Mouse (Mus musculus): ENCODE data around the gene Hpse2.

The Hpse2 gene

DNA sequence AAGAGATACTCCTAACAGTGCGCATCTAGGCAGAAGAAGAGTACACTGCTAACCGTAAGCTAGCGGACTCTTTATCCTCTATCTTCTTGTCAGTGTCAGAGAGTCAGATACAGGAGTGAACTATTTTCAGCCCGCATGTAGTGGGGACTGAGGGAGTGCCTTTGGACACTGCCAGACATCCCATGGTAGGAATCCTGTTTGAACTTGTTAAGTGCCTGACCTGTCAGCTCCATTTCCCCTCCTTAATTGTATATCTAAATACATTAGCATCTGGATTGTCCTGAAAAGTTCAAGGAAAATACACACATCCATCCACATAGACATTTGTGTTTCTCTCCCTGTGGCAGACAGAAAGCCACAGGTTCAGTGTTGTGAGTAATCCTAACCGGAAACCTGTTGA lies 531.1 kb downstream of the Hpse2 start:
- in situ Hi-C loops (cut with MboI, MseI) = no loop called here

- in situ Hi-C loops (cut with MboI, MseI) = no loop called here
Observed at GRCm38 (mm10) chr19:42855649-42856048, 532.5 kb downstream of the Hpse2 start.

GRCm38 (mm10) chr19:42850444-42850843 lies 537.7 kb downstream of the Hpse2 start:
- in situ Hi-C loops (cut with MboI, MseI) = no loop called here

GRCm38 (mm10) chr19:42839621-42840294 lies 548.4 kb downstream of the Hpse2 start:
- in situ Hi-C loops (cut with MboI, MseI) = loop anchor here (5.0 to 25.0 kb wide), 2 partner anchors 98 to 1973 kb away; no protein-coding TSS in a partner anchor

DNA sequence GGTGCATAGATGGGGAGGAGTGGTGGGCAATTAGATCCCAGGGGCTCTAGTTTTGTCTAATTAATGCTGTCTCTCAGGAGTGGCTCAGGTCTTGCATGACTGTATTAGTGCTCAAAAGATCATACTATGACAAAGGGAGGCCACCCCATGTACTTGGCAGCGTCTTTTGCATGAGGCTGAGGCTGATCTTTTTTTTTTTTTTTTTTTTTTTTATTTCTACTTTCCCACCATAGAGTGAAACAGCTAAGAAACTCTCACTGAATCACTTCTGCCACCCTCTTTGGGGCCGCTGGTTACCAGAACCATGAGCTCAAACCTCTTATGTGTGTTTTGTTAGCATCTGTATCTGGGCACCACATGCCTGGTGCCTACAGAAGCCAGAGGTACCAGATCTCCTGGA lies 549.0 kb downstream of the Hpse2 start:
- in situ Hi-C loops (cut with MboI, MseI) = loop anchor here (5.0 to 25.0 kb wide), 2 partner anchors 98 to 1973 kb away; no protein-coding TSS in a partner anchor

DNA sequence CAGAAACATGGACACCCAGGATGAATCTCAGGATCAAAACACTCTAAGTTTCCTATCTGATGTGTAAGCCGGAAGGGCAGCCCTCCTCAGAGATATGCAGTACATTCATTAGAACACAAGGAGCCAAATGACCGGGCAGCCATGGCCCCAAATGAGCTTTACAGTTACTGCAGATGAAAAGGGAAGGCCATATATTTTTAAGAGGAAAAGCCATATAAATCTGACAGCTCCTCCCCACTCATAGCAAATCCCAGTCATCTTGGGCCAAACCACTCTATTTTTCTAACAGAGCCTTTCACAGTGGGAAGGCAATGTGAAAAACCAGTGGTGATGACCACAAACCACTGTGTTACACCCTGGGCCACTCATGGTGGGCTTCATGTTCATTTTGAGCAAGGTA lies 549.9 kb downstream of the Hpse2 start:
- in situ Hi-C loops (cut with MboI, MseI) = loop anchor here (5.0 to 25.0 kb wide), 2 partner anchors 99 to 1974 kb away; no protein-coding TSS in a partner anchor

GRCm38 (mm10) chr19:42837591-42837990 lies 550.6 kb downstream of the Hpse2 start:
- in situ Hi-C loops (cut with MboI, MseI) = loop anchor here (5.0 to 25.0 kb wide), 2 partner anchors 100 to 1975 kb away; no protein-coding TSS in a partner anchor

- in situ Hi-C loops (cut with MboI, MseI) = loop anchor here (25.0 kb wide), 1 partner anchor 1979 kb away; no protein-coding TSS in a partner anchor
Observed at GRCm38 (mm10) chr19:42833126-42833525, 555.0 kb downstream of the Hpse2 start.

DNA sequence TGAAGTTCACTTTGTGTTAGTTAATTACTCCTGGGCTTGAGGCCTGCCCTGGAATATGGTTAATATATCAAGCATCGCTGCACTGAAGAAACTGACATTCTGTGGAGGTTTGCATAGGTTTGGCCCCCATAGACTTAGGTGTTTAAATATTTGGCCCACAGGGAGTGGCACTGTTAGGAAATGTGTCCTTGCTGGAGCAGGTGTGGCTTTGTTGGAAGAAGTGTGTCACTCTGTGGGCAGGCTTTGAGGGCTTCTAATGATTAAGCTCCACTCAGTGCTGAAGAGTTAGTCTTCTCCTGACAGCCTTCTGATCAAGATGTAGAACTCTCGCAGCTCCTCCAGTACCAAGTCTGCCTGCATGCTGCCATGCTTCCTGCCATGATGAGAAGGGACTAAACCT lies 555.9 kb downstream of the Hpse2 start:
- in situ Hi-C loops (cut with MboI, MseI) = loop anchor here (25.0 kb wide), 1 partner anchor 1980 kb away; no protein-coding TSS in a partner anchor

DNA sequence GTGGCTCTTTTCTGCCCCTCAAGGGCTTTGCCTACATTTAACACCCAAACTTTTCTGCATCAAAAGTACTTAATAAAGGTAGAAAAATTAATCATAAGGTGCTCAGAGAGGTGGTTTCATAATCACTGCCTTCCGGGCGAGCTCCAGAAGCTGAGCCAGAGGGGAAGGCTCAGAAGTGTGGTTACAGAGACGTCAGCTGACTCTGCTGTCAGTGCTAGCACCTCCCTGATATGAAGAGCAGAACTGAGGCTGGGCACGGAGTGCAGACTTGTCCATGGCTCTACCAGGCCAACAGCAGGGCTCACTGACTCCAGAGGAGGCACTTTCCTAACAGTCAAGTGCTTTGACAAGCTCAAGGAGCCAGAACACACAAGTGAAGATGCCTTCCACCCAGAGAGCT lies 559.0 kb downstream of the Hpse2 start:
- in situ Hi-C loops (cut with MboI, MseI) = loop anchor here (25.0 kb wide), 1 partner anchor 1983 kb away; no protein-coding TSS in a partner anchor

- in situ Hi-C loops (cut with MboI, MseI) = loop anchor here (25.0 kb wide), 1 partner anchor 1984 kb away; no protein-coding TSS in a partner anchor
Observed at GRCm38 (mm10) chr19:42827843-42828242, 560.3 kb downstream of the Hpse2 start.

GRCm38 (mm10) chr19:42820109-42820508 lies 568.0 kb downstream of the Hpse2 start:
- in situ Hi-C loops (cut with MboI, MseI) = no loop called here

GRCm38 (mm10) chr19:42817761-42818160 lies 570.4 kb downstream of the Hpse2 start:
- in situ Hi-C loops (cut with MboI, MseI) = no loop called here

DNA sequence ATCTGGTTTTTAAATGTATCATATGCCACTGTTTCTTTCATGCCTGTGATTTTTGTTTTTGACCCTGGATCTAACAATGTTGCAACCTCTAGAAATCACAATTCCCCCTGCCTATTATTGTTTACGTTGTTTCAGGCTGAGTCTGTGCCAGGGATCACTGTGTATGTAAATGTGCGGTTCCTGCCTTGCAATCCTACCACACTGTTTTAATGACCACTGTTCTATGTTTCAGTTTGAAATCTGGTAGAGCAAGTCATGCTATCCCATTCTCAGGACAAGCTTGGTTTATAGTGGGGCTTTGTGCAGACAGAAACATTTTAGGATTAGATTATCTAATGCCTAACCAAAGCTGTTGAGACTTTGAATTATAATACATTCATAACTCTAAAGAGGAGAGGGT lies 571.9 kb downstream of the Hpse2 start:
- in situ Hi-C loops (cut with MboI, MseI) = no loop called here

DNA sequence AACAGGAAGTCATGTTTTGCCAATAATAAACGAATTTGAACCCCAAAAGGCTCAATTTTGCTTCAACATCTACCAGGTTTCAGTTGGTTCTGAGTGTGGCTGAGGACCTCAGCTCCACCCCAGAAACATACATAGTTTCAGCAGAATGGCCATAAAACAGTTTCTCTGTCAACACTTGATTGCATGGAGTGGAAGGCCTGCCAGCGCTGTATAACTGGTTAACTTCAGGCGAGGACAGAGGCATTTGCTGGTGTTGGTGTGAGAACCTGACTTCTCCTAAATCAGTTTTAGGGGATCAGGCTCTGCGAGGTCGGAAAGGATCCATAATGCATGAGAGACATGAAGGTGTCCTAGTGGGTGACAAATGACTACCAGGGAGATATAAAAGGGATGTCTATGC lies 578.0 kb downstream of the Hpse2 start:
- in situ Hi-C loops (cut with MboI, MseI) = no loop called here

- in situ Hi-C loops (cut with MboI, MseI) = loop anchor here (10.0 kb wide), 1 partner anchor 505 kb away; no protein-coding TSS in a partner anchor
Observed at GRCm38 (mm10) chr19:42809491-42809890, 578.7 kb downstream of the Hpse2 start.

GRCm38 (mm10) chr19:42797866-42798265 lies 590.3 kb downstream of the Hpse2 start:
- in situ Hi-C loops (cut with MboI, MseI) = no loop called here

GRCm38 (mm10) chr19:42795801-42796200 lies 592.4 kb downstream of the Hpse2 start:
- in situ Hi-C loops (cut with MboI, MseI) = no loop called here

DNA sequence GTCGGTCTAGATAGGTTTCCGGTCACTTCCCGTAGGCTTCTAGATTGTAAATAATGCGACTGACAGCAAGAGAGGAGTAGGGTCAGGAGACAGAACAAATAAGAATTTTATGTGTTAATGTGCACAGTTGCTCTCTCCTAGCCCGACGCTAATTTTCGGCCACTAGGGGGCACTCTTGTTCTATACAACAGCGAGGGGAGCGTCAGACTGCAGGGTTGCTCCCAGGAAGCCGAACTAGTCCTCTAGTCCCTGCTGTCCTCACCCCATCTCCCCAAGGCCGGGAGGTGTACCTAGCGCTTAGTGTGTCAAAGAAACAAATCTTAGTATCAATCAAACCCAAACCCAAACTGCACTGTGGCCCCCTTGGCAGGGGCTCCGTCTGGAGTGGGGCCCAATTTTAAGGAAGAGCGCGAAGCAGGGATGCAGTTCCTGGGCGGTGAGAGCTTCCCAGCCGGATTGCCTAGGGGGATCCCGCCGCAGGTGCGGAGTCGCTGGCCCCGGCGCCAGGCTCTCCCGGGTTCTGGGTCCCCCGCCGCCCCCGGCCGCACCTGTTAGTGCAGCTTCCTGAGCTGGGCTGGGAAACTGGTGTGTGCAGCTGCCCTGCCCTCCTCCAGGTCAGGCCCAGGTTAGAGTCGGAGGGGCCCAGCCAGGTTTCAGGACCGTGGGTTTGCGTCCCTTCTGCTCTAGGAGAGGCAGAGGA lies 593.1 kb downstream of the Hpse2 start:
- in situ Hi-C loops (cut with MboI, MseI) = no loop called here

GRCm38 (mm10) chr19:42788311-42788710 lies 599.8 kb downstream of the Hpse2 start:
- in situ Hi-C loops (cut with MboI, MseI) = no loop called here

GRCm38 (mm10) chr19:42785562-42786220 lies 602.5 kb downstream of the Hpse2 start:
- in situ Hi-C loops (cut with MboI, MseI) = no loop called here

DNA sequence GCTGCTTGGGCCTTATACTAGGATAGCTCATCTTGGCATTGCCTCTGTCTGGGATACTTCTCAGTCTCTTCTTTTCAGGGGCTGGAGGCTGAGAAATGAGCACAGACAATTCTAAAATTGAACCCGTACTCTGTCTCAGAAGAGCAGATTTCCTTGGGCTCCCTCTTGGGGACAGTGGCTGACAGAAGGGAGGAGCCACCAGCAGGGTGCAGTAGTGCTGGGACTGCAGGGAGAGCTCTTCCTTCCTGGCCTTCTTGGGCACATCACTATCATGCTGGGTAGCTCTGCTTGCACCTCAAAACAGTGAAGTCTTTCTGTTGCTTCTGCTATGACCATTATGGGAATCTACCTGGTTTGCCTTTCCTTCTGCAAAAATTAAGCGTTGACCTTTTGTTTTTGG lies 603.0 kb downstream of the Hpse2 start:
- in situ Hi-C loops (cut with MboI, MseI) = no loop called here

Data from regulatory T cell (primary cell).